Mouse (Mus musculus): Measurements from ENCODE around the gene Pitpna. TPM values are rescaled to one million over a fixed set of nuclear protein-coding genes. Genes with fewer than 3 reads are reported as not detected.

The Pitpna gene
- polyA plus RNA-seq, 1 experiment from 2014 or later: 30.7 TPM

DNA sequence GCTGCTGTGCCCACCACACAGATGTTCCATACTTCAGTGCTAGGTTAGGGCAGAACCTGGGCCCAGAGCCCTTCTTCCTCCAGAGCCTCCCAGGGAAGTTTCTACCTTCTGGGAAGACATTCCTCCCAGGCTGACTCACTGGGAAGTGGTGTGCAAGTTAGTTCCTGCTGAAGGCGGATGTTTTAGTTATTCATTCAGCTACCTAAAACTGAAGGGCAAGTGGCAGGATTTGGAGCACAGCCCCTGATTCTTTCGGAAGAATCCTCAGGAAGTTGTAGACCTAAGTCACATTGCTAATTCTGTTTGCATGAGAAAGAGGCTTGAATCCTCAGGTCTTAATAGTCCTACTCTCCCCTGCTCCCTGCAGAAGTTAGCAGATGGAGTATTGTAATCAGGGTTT, 33.5 kb downstream of the Pitpna start:
- 75% methylated on average over 2 of the region's 2 CpGs for WGBS (ENCODE audit: insufficient replicate concordance)
- Histone ChIP-seq H3K4me1 (replicated peaks) (peaks cover 4% of the 10 kb centered on the region; the same call in 1 of the 2 replicates), H3K9ac (no peak overlapping the region), H3K27me3 (no peaks in the 10 kb centered on the region), H3K36me3 (replicated peaks) (peaks cover 64% of the 10 kb centered on the region), H3K9me3 (replicated peaks) (no peaks in the 10 kb centered on the region), H3K4me2 (no peak overlapping the region), H3K27ac (replicated peaks) (no peak overlapping the region), H3K4me3 (replicated peaks) (no peak overlapping the region)
- no peak for ATAC-seq (ENCODE audit: insufficient read depth)

DNA sequence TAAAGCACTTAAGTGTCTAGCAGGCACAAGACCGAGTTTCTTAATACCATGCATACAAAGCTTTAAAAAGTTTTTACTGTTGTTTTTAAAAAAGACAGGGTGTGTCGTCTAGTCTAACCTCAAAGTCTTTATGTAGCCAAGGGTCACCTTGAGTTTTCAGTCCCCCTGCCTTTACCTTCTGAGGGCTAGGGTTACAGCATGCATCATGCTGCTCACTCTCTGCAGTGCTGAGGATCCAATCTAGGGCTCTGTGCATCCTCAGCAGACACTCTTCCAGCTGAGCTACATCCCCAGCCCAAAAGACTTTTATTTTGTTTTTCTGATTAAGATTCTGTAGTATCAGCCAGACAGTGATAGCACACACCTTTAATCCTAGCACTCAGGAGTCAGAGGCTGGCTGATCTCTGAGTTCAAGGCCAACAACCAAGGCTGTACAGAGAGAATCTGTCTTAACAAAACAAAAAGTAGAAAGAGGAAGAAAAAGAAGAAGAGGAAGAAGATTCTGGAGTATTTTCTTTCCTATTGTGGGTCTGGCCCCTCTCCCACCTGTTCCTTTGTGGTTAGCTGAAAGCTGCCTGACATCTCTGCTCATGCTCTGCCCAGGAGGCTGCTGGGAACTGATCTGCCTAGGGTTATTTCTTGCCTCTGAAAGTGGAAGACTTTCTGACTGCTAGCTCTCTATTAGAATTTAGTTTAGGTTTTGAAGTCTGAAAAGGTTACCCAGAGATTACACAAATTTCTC, 34.9 kb downstream of the Pitpna start:
- no peak overlapping the region for H3K4me2 ChIP-seq
- no peak for ATAC-seq (ENCODE audit: insufficient read depth)
- no peaks in the 10 kb centered on the region for H3K9me3 ChIP-seq (replicated peaks)
- WGBS (ENCODE audit: insufficient replicate concordance): 63% methylated on average over 2 of the region's 2 CpGs
- H3K9ac ChIP-seq: no peak overlapping the region
- no peaks in the 10 kb centered on the region for H3K27me3 ChIP-seq
- peaks cover 4% of the 10 kb centered on the region; the same call in 1 of the 2 replicates for H3K4me1 ChIP-seq (replicated peaks)
- peak overlapping the region; percentile 34 for H3K27ac ChIP-seq (replicated peaks)
- H3K4me3 ChIP-seq (replicated peaks): no peak overlapping the region
- peaks cover 62% of the 10 kb centered on the region for H3K36me3 ChIP-seq (replicated peaks)

GRCm38 (mm10) chr11:75624102-75624554, 36.2 kb downstream of the Pitpna start:
- Histone ChIP-seq H3K4me2 (no peak overlapping the region), H3K9ac (no peak overlapping the region), H3K9me3 (replicated peaks) (no peaks in the 10 kb centered on the region), H3K36me3 (replicated peaks) (peaks cover 61% of the 10 kb centered on the region), H3K4me1 (replicated peaks) (peaks cover 4% of the 10 kb centered on the region; the same call in 1 of the 2 replicates), H3K27me3 (no peaks in the 10 kb centered on the region), H3K27ac (replicated peaks) (no peak overlapping the region), H3K4me3 (replicated peaks) (no peak overlapping the region)
- no peak for ATAC-seq (ENCODE audit: insufficient read depth)
- 19% methylated on average over 2 of the region's 2 CpGs for WGBS (ENCODE audit: insufficient replicate concordance)

DNA sequence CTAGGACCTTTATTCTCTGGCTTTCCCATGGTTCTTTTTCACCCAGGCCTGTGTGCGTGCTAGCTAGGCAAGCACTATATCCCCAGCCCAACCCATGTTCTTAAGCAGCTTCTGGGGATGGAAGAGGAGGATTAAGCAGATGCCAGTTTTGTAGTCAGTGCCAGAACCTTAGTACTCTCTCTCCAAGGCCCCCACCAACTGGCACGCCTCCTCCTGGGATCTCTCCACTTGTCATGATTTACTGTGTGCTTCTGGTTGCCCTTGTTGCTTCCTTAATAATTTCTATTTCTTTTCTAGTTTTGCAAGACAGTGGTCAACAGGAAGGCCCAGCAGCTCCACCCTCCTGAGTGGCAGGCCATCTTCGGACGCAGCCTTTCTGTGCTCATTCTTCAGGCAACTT, 37.9 kb downstream of the Pitpna start:
- Histone ChIP-seq H3K4me2 (no peak overlapping the region), H3K9ac (no peak overlapping the region), H3K27ac (replicated peaks) (no peak overlapping the region), H3K4me1 (replicated peaks) (peaks cover 15% of the 10 kb centered on the region), H3K4me3 (replicated peaks) (no peak overlapping the region), H3K27me3 (no peaks in the 10 kb centered on the region), H3K36me3 (replicated peaks) (peaks cover 44% of the 10 kb centered on the region), H3K9me3 (replicated peaks) (no peaks in the 10 kb centered on the region)
- 86% methylated on average over 4 of the region's 4 CpGs for WGBS (ENCODE audit: insufficient replicate concordance)
- no peak for ATAC-seq (ENCODE audit: insufficient read depth)

DNA sequence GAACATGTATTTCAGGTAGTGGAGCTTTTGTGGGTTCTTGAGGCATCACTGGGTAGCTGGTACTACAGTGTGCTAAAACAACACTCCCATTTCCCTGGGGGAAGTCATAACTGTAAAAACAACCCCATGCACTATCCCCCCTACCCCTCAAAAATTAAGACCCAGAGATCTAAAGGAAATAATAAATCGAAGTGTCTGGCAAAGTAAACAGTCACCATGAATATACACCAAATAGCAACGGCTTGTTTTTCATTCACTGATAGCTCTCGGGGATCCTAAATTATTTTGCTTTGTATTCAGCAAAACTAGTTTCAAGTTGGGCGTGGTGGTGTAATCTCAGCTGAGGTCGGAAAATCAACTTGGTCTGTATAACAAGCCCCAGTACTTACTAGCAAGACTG, 42.2 kb downstream of the Pitpna start:
- Histone ChIP-seq H3K4me3 (replicated peaks) (peak overlapping the region; percentile 81), H3K4me1 (replicated peaks) (peaks cover 34% of the 10 kb centered on the region), H3K36me3 (replicated peaks) (peaks cover 36% of the 10 kb centered on the region), H3K27me3 (no peaks in the 10 kb centered on the region), H3K4me2 (peak overlapping the region; percentile 89), H3K9ac (peak overlapping the region; percentile 75), H3K9me3 (replicated peaks) (no peaks in the 10 kb centered on the region), H3K27ac (replicated peaks) (peak overlapping the region; percentile 82)
- 7% methylated on average over 5 of the region's 5 CpGs for WGBS (ENCODE audit: insufficient replicate concordance)
- no peak for ATAC-seq (ENCODE audit: insufficient read depth)

GRCm38 (mm10) chr11:75630645-75631229, 42.8 kb downstream of the Pitpna start, which contains the start of gene Inpp5k:
Gene Inpp5k (plus strand): TSS chr11:75630988.
- ATAC-seq (ENCODE audit: insufficient read depth): peak; percentile 99
- H3K4me1 ChIP-seq (replicated peaks): peaks cover 37% of the 10 kb centered on the region
- H3K27ac ChIP-seq (replicated peaks): peak within 1 kb of the TSS; percentile 83
- H3K4me3 ChIP-seq (replicated peaks): peak within 1 kb of the TSS; percentile 81
- peak within 1 kb of the TSS; percentile 89 for H3K4me2 ChIP-seq
- H3K27me3 ChIP-seq: no peaks in the 10 kb centered on the region
- H3K9me3 ChIP-seq (replicated peaks): no peaks in the 10 kb centered on the region
- under 1% methylated on average over 53 of the region's 53 CpGs for WGBS (ENCODE audit: insufficient replicate concordance)
- H3K9ac ChIP-seq: peak within 1 kb of the TSS; percentile 78
- H3K36me3 ChIP-seq (replicated peaks): peaks cover 30% of the 10 kb centered on the region

GRCm38 (mm10) chr11:75631561-75632225, 43.8 kb downstream of the Pitpna start:
- no peaks in the 10 kb centered on the region for H3K9me3 ChIP-seq (replicated peaks)
- no peak for ATAC-seq (ENCODE audit: insufficient read depth)
- peak overlapping the region; percentile 81 for H3K4me3 ChIP-seq (replicated peaks)
- peak overlapping the region; percentile 89 for H3K4me2 ChIP-seq
- H3K4me1 ChIP-seq (replicated peaks): peaks cover 43% of the 10 kb centered on the region
- H3K27ac ChIP-seq (replicated peaks): peak overlapping the region; percentile 83; the same call in 1 of the 2 replicates
- H3K36me3 ChIP-seq (replicated peaks): peaks cover 20% of the 10 kb centered on the region
- WGBS (ENCODE audit: insufficient replicate concordance): 15% methylated on average over 13 of the region's 13 CpGs
- no peaks in the 10 kb centered on the region for H3K27me3 ChIP-seq
- peak overlapping the region; percentile 78 for H3K9ac ChIP-seq

- H3K4me3 ChIP-seq (replicated peaks): no peak overlapping the region
- H3K4me1 ChIP-seq (replicated peaks): peaks cover 53% of the 10 kb centered on the region
- H3K27ac ChIP-seq (replicated peaks): no peak overlapping the region
- no peak overlapping the region for H3K9ac ChIP-seq
- ATAC-seq (ENCODE audit: insufficient read depth): no peak
- H3K9me3 ChIP-seq (replicated peaks): no peaks in the 10 kb centered on the region
- H3K27me3 ChIP-seq: no peaks in the 10 kb centered on the region
- WGBS (ENCODE audit: insufficient replicate concordance): 85% methylated on average over 5 of the region's 5 CpGs
- H3K4me2 ChIP-seq: no peak overlapping the region
- peaks cover 20% of the 10 kb centered on the region for H3K36me3 ChIP-seq (replicated peaks)
Observed at GRCm38 (mm10) chr11:75632921-75633320, 45.0 kb downstream of the Pitpna start.

GRCm38 (mm10) chr11:75634801-75635200, 46.9 kb downstream of the Pitpna start:
- Histone ChIP-seq H3K36me3 (replicated peaks) (peaks cover 16% of the 10 kb centered on the region), H3K27ac (replicated peaks) (0 out of 2 replicates have a peak overlapping the region, but pooled peaks have one; percentile 1)

GRCm38 (mm10) chr11:75635315-75635714, 47.4 kb downstream of the Pitpna start:
- Histone ChIP-seq H3K4me1 (replicated peaks) (peaks cover 43% of the 10 kb centered on the region), H3K27me3 (no peaks in the 10 kb centered on the region), H3K4me2 (no peak overlapping the region), H3K9me3 (replicated peaks) (no peaks in the 10 kb centered on the region), H3K36me3 (replicated peaks) (peaks cover 16% of the 10 kb centered on the region), H3K27ac (replicated peaks) (peak overlapping the region; percentile 1; the same call in 1 of the 2 replicates), H3K9ac (no peak overlapping the region), H3K4me3 (replicated peaks) (no peak overlapping the region)
- WGBS (ENCODE audit: insufficient replicate concordance): 66% methylated on average over 11 of the region's 11 CpGs
- ATAC-seq (ENCODE audit: insufficient read depth): no peak

More at GRCm38 (mm10) chr11:75634801-75635200, 46.9 kb downstream of the Pitpna start:
- no peak overlapping the region for H3K4me2 ChIP-seq
- H3K4me1 ChIP-seq (replicated peaks): peaks cover 47% of the 10 kb centered on the region
- 78% methylated on average over 3 of the region's 3 CpGs for WGBS (ENCODE audit: insufficient replicate concordance)
- no peak overlapping the region for H3K4me3 ChIP-seq (replicated peaks)
- no peaks in the 10 kb centered on the region for H3K9me3 ChIP-seq (replicated peaks)
- H3K9ac ChIP-seq: no peak overlapping the region
- no peaks in the 10 kb centered on the region for H3K27me3 ChIP-seq
- ATAC-seq (ENCODE audit: insufficient read depth): no peak

DNA sequence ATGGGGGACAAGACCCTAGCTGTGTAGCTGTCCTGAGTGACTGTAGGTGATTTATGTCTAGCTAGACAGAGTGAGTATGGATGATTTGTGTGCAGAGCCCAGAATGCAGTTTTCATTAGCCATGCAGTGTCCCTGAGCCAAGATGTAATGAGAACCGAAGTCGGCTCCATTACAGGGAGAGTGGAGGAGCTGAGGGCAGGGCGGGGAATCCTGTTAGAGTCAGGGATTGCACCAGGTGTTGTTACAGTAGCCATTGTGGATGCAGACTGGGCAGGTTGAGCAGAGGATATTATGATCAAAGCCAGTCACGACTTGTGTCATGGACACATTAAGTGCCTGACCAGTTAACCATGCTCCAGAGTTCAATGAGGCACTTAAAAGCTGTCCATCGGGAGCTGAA, 55.4 kb downstream of the Pitpna start:
- Histone ChIP-seq H3K9ac (no peak overlapping the region), H3K36me3 (replicated peaks) (peaks cover 6% of the 10 kb centered on the region), H3K4me3 (replicated peaks) (no peak overlapping the region), H3K9me3 (replicated peaks) (no peaks in the 10 kb centered on the region), H3K27ac (replicated peaks) (no peak overlapping the region), H3K4me2 (no peak overlapping the region), H3K27me3 (no peaks in the 10 kb centered on the region), H3K4me1 (replicated peaks) (peaks cover 10% of the 10 kb centered on the region)
- no peak for ATAC-seq (ENCODE audit: insufficient read depth)
- WGBS (ENCODE audit: insufficient replicate concordance): 71% methylated on average over 5 of the region's 5 CpGs
